Mouse (Mus musculus) CD4-positive helper T cell, adult 2 months (primary cell): ENCODE data around the gene Lrrc3.

Experiments used
- DNase-seq: peaks from one replicate; pipeline ENCODE4 v3.0.0-alpha.2; 2012; ENCODE audit warnings: low read depth, missing footprints, low spot score

The Lrrc3 gene

DNA sequence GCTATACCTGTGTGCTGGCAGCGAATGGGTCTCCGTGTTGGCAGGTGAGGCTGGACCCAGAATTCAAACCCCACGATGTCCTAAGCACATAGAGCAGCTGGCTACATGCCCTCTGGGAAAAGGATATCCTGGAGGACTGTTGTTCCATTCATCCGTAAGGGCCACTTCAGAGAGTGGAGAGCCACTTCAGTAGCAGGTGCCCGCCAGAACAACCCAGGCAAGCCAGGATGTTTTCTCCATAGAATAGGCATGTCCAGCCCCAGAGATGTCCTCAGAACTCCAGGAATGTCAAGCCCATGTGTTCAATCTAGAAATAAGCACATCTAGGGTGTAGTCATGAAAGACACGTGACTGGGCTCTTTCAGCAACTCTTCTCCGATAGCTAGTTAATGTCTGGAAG, 32.7 kb downstream of the Lrrc3 start:
- DNase-seq = no peak

DNA sequence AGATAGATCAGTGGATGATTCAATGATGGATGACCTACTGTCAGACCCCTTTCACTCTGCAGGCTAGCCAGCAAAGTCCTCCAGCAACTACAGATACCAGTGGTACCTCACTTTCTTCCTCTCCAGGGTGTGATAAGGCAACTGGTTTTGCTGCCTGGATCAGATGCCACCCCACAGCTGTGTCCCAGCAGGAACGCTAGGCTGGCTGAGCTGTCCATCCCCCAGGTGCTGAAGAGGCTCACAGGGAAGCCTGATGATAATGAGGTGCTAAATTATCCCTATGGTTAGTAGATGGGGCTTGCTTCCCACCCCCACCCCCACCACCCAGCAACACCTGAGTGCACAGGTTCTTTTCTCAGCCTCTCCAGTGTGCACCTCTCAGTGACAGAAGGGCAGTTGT, 34.8 kb downstream of the Lrrc3 start:
- no peak for DNase-seq

DNA sequence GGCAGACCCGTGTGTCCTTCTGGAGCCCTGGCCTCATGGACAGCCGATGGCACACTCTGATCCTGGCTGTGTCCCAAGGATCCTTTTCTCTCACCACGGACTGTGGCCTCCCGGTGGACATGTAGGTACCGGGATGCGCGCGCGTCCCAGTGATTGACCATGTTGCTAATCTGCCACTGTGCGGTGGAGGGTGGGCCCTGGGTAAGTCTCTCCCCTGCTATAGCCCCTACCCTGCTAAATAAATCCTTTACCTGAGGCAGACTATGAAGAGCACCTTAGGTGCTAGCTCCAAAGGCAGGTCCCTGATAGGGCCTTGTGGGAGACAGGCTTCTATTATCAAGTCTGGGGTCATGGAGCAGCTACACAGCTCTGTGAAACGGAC, 37.6 kb downstream of the Lrrc3 start:
- no peak for DNase-seq

GRCm38 (mm10) chr10:77864067-77864761, 38.1 kb downstream of the Lrrc3 start:
- DNase-seq = peak; percentile 69

DNA sequence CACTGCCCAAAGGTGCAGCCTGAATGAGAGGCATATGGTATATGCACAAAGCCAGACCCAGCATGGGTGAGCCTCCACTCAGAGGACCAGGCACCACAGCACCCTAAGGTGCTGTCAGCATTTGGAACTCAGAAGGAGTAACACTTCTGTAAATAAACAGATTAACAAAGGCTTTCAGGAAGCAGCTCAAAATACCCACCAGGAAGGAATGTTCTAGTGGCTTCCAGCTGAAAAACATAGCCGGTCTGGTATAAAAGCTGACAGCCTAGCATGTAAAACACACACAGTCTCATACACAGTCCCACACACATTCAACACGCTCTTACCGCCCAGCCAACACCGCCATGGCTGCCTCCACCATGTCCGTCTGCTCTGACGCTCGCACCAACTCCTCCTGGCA, 40.7 kb downstream of the Lrrc3 start, which contains the start of gene Gm3285:
Gm3285 (plus strand) TSS at position 301 of the 400 bp plus-strand sequence.
- DNase-seq = no peak

- DNase-seq = no peak
Observed at GRCm38 (mm10) chr10:77852559-77852958, 49.8 kb downstream of the Lrrc3 start, which contains the start of gene Gm10318. TSS of gene Gm10318 (plus strand) at chr10:77852859.
